Mouse (Mus musculus): ENCODE results near the gene Inhbb. TPM values are rescaled to one million over a fixed set of nuclear protein-coding genes. Genes with fewer than 3 reads are reported as not detected.

Inhbb gene
- total and polyA plus RNA-seq, 2 experiments from 2014 or later: 0.36 to 1.7 TPM

DNA sequence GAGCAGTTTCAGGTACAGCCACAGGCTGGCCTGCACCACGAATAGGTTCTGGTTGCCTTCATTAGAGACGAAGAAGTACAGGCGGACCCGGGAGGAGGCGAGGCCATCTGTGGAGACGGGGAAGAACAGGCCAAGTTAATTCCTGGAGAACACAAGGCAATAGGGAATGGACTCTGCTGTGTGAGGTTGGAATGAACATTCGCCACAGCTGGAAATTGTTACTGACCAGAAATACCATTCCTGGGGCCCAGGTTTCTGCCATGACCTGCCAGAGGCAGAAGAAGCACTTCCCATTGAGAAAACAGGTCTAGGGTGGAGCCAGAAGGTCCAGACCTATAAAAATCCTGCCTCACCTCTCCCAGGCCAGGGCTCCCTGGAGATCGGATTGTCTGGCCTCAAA lies 4.1 kb downstream of the Inhbb start:
- peaks cover 68% of the 10 kb centered on the region for H3K27me3 ChIP-seq (ENCODE audit: control insufficient read depth, insufficient read depth, low read length)
- 0 out of 2 replicates have a peak, but pooled peaks cover 7% of the 10 kb centered on the region for H3K4me1 ChIP-seq (ENCODE audit: control insufficient read depth, insufficient read depth)
- H3K4me2 ChIP-seq (ENCODE audit: low read depth, low read length): no peak overlapping the region
- WGBS: 77% methylated on average over 8 of the region's 8 CpGs
- H3K36me3 ChIP-seq (replicated peaks; ENCODE audit: control insufficient read depth, insufficient read depth, low read length): no peaks in the 10 kb centered on the region
- H3K27ac ChIP-seq (ENCODE audit: low read depth): no peak overlapping the region
- TF ChIP-seq CTCF (IDR thresholded peaks at IDR 0.05; ENCODE audit: low read depth) (no peak), EP300 (IDR thresholded peaks at IDR 0.05; ENCODE audit: low read depth) (no peak)
- H3K4me3 ChIP-seq (ENCODE audit: low read depth, low read length): no peak overlapping the region
- no peak overlapping the region for H3K9ac ChIP-seq (replicated peaks; ENCODE audit: low read depth, low read length)
- no peak for ATAC-seq (ENCODE audit: insufficient read depth, low read depth)
- DNase-seq (ENCODE audit: low spot score): no peak
- no peaks in the 10 kb centered on the region for H3K9me3 ChIP-seq (replicated peaks; ENCODE audit: control insufficient read depth, low read length)

DNA sequence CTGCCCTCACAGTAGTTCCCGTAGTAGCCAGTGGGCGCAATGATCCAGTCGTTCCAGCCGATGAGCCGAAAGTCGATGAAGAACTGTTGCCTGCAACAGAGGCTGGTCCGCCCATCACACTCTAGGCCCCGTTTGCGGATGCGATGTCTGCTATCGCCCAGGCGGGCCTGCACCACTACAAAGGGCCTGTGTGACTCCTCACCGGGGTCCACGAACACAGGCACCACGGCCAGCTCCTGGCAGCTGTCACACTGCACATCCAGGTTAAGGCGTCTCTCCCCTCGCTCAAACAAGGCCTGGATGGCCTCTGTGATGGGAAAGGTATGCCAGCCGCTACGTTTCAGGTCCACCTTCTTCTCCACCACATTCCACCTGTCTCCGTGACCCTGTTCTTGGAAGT lies 4.5 kb downstream of the Inhbb start:
- Histone ChIP-seq H3K4me1 (ENCODE audit: control insufficient read depth, insufficient read depth) (0 out of 2 replicates have a peak, but pooled peaks cover 5% of the 10 kb centered on the region), H3K4me3 (ENCODE audit: low read depth, low read length) (no peak overlapping the region), H3K9me3 (replicated peaks; ENCODE audit: control insufficient read depth, low read length) (no peaks in the 10 kb centered on the region), H3K36me3 (replicated peaks; ENCODE audit: control insufficient read depth, insufficient read depth, low read length) (no peaks in the 10 kb centered on the region), H3K27me3 (ENCODE audit: control insufficient read depth, insufficient read depth, low read length) (peaks cover 63% of the 10 kb centered on the region), H3K4me2 (ENCODE audit: low read depth, low read length) (no peak overlapping the region), H3K9ac (replicated peaks; ENCODE audit: low read depth, low read length) (no peak overlapping the region), H3K27ac (ENCODE audit: low read depth) (no peak overlapping the region)
- ATAC-seq (ENCODE audit: insufficient read depth, low read depth) (no peak), DNase-seq (ENCODE audit: low spot score) (no peak)
- WGBS: 83% methylated on average over 20 of the region's 20 CpGs
- no peak for TF ChIP-seq EP300 (IDR thresholded peaks at IDR 0.05; ENCODE audit: low read depth)
- TF ChIP-seq CTCF (IDR thresholded peaks at IDR 0.05; ENCODE audit: low read depth): no peak

DNA sequence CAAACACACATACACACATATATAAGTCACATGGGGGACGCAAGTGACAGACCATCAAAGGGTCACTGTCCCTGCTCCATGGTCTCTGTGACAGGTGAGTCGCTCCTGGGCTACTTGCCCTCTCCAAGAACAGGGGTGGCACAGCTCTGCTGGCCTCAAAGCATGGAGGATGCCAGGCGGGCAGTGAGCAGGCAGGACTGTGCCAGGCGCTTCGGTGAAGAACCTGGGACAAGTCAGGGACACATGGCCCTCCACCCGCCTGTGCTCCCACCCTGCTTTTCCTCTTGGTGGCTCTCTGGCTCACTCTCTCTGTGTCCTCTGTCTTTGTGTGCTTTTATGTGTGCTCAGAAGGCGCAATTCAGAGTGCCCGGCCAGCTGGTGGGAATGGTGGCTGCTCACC lies 5.4 kb downstream of the Inhbb start:
- no peaks in the 10 kb centered on the region for H3K9me3 ChIP-seq (replicated peaks; ENCODE audit: control insufficient read depth, low read length)
- no peaks in the 10 kb centered on the region for H3K4me1 ChIP-seq (ENCODE audit: control insufficient read depth, insufficient read depth)
- 84% methylated on average over 8 of the region's 8 CpGs for WGBS
- H3K9ac ChIP-seq (replicated peaks; ENCODE audit: low read depth, low read length): no peak overlapping the region
- peaks cover 55% of the 10 kb centered on the region for H3K27me3 ChIP-seq (ENCODE audit: control insufficient read depth, insufficient read depth, low read length)
- no peak for TF ChIP-seq CTCF (IDR thresholded peaks at IDR 0.05; ENCODE audit: low read depth)
- no peak for TF ChIP-seq EP300 (IDR thresholded peaks at IDR 0.05; ENCODE audit: low read depth)
- no peaks in the 10 kb centered on the region for H3K36me3 ChIP-seq (replicated peaks; ENCODE audit: control insufficient read depth, insufficient read depth, low read length)
- DNase-seq (ENCODE audit: low spot score) (no peak), ATAC-seq (ENCODE audit: insufficient read depth, low read depth) (no peak)
- no peak overlapping the region for H3K4me3 ChIP-seq (ENCODE audit: low read depth, low read length)
- H3K27ac ChIP-seq (ENCODE audit: low read depth): no peak overlapping the region
- no peak overlapping the region for H3K4me2 ChIP-seq (ENCODE audit: low read depth, low read length)

DNA sequence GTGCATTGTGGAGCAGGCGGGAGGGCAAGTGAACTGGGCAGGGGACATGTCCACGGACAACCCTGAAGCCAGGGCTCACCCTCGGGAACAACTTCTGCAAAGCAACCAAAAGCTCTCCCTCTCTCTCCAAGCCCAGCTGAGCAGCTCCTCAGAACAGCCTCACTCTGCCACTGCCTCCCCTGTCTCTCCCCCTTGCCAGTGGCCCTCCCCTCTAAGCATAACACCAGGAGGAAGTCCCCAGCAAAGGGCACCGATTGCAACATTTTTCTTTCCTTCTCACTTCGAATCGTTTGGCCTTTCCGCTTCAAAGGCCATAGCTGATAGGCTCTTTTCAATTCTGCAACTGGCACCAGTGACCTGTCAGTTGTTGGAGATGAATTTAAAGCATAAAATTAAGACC lies 5.9 kb downstream of the Inhbb start:
- H3K27ac ChIP-seq (ENCODE audit: low read depth): no peak overlapping the region
- no peaks in the 10 kb centered on the region for H3K9me3 ChIP-seq (replicated peaks; ENCODE audit: control insufficient read depth, low read length)
- H3K4me2 ChIP-seq (ENCODE audit: low read depth, low read length): no peak overlapping the region
- no peak for DNase-seq (ENCODE audit: low spot score)
- TF ChIP-seq EP300 (IDR thresholded peaks at IDR 0.05; ENCODE audit: low read depth) (no peak), CTCF (IDR thresholded peaks at IDR 0.05; ENCODE audit: low read depth) (no peak)
- WGBS: 63% methylated on average over 7 of the region's 7 CpGs
- H3K4me1 ChIP-seq (ENCODE audit: control insufficient read depth, insufficient read depth): no peaks in the 10 kb centered on the region
- no peak for ATAC-seq (ENCODE audit: insufficient read depth, low read depth)
- no peaks in the 10 kb centered on the region for H3K36me3 ChIP-seq (replicated peaks; ENCODE audit: control insufficient read depth, insufficient read depth, low read length)
- H3K27me3 ChIP-seq (ENCODE audit: control insufficient read depth, insufficient read depth, low read length): peaks cover 50% of the 10 kb centered on the region
- H3K4me3 ChIP-seq (ENCODE audit: low read depth, low read length): no peak overlapping the region
- H3K9ac ChIP-seq (replicated peaks; ENCODE audit: low read depth, low read length): no peak overlapping the region

- no peaks in the 10 kb centered on the region for H3K36me3 ChIP-seq (replicated peaks; ENCODE audit: control insufficient read depth, insufficient read depth, low read length)
- whole genome bisulfite sequencing: 83% methylated on average over 8 of the region's 8 CpGs
- H3K9ac ChIP-seq (replicated peaks; ENCODE audit: low read depth, low read length): no peak overlapping the region
- H3K27ac ChIP-seq (ENCODE audit: low read depth): no peak overlapping the region
- DNase-seq (ENCODE audit: low spot score) (no peak), ATAC-seq (ENCODE audit: insufficient read depth, low read depth) (no peak)
- no peak overlapping the region for H3K4me2 ChIP-seq (ENCODE audit: low read depth, low read length)
- TF ChIP-seq CTCF (IDR thresholded peaks at IDR 0.05; ENCODE audit: low read depth) (no peak), EP300 (IDR thresholded peaks at IDR 0.05; ENCODE audit: low read depth) (no peak)
- H3K27me3 ChIP-seq (ENCODE audit: control insufficient read depth, insufficient read depth, low read length): peaks cover 42% of the 10 kb centered on the region
- no peaks in the 10 kb centered on the region for H3K9me3 ChIP-seq (replicated peaks; ENCODE audit: control insufficient read depth, low read length)
- H3K4me1 ChIP-seq (ENCODE audit: control insufficient read depth, insufficient read depth): no peaks in the 10 kb centered on the region
- H3K4me3 ChIP-seq (ENCODE audit: low read depth, low read length): no peak overlapping the region
These were observed 6.9 kb downstream of the Inhbb start for GRCm38 (mm10) chr1:119415151-119415550.

- no peak overlapping the region for H3K4me3 ChIP-seq (ENCODE audit: low read depth, low read length)
- 76% methylated on average over 5 of the region's 5 CpGs for WGBS
- H3K27me3 ChIP-seq (ENCODE audit: control insufficient read depth, insufficient read depth, low read length): 0 out of 2 replicates have a peak, but pooled peaks cover 5% of the 10 kb centered on the region
- TF ChIP-seq CTCF (IDR thresholded peaks at IDR 0.05; ENCODE audit: low read depth) (no peak), EP300 (IDR thresholded peaks at IDR 0.05; ENCODE audit: low read depth) (no peak)
- no peaks in the 10 kb centered on the region for H3K4me1 ChIP-seq (ENCODE audit: control insufficient read depth, insufficient read depth)
- no peaks in the 10 kb centered on the region for H3K9me3 ChIP-seq (replicated peaks; ENCODE audit: control insufficient read depth, low read length)
- no peak overlapping the region for H3K27ac ChIP-seq (ENCODE audit: low read depth)
- DNase-seq (ENCODE audit: low spot score) (no peak), ATAC-seq (ENCODE audit: insufficient read depth, low read depth) (no peak)
- no peak overlapping the region for H3K9ac ChIP-seq (replicated peaks; ENCODE audit: low read depth, low read length)
- no peak overlapping the region for H3K4me2 ChIP-seq (ENCODE audit: low read depth, low read length)
- no peaks in the 10 kb centered on the region for H3K36me3 ChIP-seq (replicated peaks; ENCODE audit: control insufficient read depth, insufficient read depth, low read length)
These were observed 11.4 kb downstream of the Inhbb start for GRCm38 (mm10) chr1:119410661-119411060.

Data from heart, postnatal 0 days (tissue).